Mouse (Mus musculus) megakaryocyte, adult 5-6 weeks (primary cell): ENCODE measurements around the gene Ccdc13. TPM values are rescaled to one million over a fixed set of nuclear protein-coding genes. Genes with fewer than 3 reads are reported as not detected.
A peak's percentile ranks its signal among the peaks of the same experiment; 100 is the strongest.

ENCODE experiments used
- ATAC-seq: 2 replicates; pipeline ENCODE4 v1.8.0; 2016; ENCODE audit warnings: mild to moderate bottlenecking, inconsistent platforms; ENCODE audit not compliant: poor library complexity, severe bottlenecking
- total RNA-seq, 2 experiments: library from RNA; stranded (forward) in 1 of 2; stranded (reverse) in 1 of 2; fragments of 153-499, 151-499 nt in 1 of 2; fragments of 221-1000, 200-1000 nt in 1 of 2; gene quantifications; 2 replicates each; pipeline versions ENCODE4 v1.2.3 to v1.2.4; 2015 to 2017

The Ccdc13 gene
- total RNA-seq (2015) = not detected in 2 replicates
- not detected in 2 replicates for total RNA-seq (2017)

DNA sequence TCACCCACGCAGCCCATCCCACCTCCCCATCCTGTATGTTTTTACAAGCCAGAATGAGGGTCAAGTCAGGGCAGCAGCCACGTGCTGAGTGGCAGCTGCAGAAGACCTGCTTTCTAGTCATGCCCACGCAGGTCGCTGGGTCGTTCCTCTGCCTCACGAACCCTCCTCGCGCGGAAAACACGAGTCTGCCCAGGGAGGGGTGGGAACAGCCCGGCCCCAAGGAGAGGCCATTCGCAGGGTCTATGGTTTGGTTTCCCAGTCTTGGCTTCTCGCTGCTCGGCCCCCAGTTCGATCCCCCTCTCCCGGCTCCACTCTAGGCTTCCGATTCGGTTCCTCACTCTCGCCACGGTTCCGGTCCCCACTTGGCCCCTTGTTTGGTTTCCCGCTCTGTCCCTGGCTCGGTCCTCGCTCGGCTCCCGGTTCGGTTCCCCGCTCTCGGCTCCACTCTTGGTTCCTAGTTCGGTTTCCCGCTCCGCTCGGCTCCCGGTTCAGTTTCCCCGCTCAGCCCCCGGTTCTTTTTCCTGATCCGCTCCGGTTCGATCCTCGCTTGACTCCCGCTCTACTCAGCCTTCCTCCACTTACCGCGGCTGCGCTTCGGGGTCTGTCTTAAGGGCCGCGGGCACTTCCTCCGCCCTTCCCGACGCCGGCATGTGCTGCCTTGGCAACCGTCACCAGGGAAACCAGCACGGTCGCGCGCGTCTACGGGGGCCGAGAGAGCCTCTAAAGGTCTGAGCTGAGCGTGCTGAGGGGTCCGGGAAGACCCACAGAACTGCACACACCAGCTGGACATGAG is at the start of gene Ccdc13:
Gene Ccdc13 (minus strand): TSS at position 633 of the 793 bp plus-strand sequence.
- ATAC-seq = peak; percentile 80

DNA sequence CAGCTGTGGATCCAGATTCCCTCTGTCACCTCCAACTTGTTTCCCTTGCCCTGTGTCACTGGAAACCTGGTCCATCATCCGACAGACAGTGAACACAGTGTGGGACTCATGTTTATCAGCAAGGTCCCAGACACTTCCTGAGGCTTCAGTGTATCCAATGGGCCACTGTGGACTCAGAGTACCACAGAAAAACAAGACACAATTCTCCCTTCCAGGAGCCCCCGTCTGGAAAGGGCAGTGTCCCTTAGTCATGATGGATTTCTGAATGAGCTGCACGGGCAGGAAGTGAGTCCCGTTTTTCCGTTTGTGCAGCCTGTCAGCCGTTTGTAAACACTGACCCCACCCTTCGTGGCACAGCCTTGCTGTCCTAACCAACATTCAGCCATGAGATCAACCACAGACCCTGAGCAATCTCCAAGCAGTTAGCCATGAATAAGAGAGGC is 42.8 kb upstream of the Ccdc13 start:
- peak; percentile 64 for ATAC-seq

DNA sequence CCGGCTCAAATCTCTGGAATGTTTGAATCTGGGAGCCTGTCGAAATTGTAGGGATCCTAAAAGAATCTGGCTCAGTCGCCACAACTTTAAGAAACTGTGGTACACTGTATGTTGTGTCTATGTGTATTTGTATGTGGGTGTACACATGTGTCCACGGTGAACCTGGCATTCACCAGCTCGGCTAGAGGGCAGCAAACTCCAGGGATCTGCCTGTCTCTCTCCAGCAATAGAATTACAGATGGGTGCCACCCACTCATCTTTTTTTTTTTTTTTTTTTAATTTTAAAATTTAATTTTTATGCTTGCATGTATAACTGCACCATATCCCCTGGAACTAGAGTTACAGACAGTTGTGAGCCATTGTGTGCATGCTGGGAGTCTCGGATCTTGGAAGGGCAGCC is 42.0 kb upstream of the Ccdc13 start:
- no peak for ATAC-seq

DNA sequence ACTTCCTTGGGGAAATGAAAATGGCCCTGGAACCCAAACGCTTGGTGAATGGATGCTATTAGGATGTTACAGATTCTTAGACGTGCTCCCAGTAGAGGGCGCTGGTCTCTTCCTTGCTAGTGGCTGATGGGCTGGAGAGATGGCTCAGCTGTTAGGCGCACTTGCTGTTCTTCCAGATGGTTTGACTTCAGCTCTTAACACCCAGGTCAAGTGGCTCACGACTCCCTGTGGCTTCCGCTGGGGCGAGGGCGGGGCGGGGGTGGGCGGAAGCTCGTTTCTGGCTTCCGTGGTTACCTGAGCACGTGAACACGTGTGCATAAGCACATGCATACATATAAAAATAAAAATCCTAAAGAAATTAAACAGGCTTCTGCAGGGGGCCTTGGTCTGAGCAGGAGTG is 41.6 kb upstream of the Ccdc13 start:
- ATAC-seq = peak; percentile 70

DNA sequence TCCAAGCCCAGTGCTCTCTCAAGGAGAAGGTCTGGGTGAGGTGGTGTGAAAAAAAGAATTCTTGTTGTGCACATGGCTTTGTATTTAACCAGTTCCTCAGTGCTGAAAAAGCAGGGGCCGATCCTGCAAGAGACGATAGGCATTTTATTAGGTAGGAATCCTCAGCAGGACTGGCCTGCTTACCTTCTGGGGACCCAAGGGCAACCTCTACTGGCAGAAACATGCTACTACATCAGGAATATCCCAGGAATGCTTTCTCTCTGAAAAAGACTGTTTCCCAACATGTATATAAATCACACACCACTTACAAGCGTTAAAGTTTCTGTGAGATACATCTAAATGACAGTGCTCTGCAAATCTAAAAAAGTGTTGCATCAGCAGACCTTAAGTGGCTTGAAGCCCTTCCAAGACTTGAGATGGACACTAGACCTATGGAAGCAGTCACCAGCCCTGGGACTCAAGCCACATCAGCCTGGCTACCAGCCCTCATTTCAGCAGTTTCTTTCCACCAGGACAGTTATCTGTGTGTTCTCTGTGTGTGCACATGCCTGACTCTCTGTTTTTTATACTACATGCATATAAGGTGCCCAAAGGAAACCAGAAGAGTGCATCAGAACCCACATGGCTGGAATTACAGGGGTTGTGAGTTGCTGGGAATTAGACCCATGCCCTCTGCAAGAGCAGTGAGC is 37.9 kb upstream of the Ccdc13 start:
- ATAC-seq = peak; percentile 53; the same call in 1 of the 2 replicates

DNA sequence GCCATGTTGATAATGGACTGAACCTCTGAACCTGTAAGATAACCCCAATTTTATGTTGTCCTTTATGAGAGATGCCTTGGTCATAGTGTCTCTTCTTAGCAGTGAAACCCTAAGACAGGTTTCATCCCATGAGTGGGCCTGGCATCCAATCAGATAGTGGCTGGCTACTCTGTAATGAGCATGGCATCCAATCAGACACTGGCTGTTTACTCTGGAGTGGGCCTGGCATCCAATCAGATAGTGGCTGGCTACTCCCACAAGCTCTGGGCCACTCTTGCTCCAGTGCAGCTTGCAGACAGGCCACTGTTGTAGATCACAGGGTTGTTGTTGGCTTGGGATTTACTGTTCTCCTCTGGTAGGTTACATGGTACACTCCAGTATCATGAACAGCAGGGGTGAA is 34.3 kb upstream of the Ccdc13 start:
- no peak for ATAC-seq

DNA sequence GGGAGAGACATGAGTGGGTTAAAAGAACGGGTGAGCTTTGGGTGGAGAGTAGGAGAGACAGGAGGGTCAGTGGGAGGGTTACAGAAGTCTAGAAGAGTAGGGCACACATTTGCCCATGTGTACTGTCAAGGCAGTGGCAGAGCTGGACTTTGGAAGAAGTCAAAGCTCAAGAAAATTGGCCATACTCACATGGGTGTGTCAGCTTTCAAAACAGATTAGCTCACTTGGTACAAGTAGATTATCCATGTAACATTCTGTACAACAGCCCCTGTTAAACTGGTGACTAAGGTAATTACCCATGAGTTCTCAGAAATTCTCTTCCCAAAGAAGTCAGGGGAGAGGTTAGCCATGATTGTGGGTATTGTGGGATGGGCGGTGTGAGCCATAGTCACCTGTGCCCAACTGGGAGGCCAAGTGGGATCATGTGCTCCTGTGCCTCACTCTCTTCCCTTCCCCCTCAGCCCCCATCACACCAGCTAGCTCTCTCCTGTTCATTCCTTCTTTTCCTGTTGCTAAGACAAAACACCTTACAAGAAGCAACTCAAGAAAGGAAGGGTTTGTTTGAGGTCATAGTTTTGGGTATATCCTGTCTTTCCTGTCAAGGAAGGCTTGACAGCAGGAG is 32.9 kb upstream of the Ccdc13 start:
- no peak for ATAC-seq

DNA sequence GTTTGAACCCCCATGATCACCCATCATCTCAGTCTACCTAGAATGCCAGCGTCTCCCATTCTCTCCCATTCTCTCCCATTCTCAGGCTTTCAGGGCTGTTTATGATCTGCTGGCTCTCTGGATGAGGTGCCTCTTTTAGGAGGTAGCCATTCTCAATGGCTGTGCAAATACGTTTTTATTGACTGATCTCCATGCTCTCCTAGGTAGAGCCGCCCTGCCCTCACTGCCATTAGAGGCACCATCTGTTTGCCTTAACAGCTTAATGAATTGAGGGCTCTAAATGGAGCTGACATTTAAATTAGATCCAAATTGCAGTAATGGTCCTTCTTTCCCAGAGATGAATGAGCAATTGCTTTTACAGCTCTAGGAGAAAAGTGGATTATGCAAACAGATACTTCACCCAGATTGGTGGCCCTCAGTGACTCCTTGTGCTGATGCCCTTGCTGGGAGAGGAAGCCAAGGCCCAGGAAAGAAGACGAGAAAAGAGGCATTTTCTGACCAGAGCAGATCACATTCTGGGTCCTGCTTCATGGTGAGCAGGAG is 30.8 kb upstream of the Ccdc13 start:
- no peak for ATAC-seq

DNA sequence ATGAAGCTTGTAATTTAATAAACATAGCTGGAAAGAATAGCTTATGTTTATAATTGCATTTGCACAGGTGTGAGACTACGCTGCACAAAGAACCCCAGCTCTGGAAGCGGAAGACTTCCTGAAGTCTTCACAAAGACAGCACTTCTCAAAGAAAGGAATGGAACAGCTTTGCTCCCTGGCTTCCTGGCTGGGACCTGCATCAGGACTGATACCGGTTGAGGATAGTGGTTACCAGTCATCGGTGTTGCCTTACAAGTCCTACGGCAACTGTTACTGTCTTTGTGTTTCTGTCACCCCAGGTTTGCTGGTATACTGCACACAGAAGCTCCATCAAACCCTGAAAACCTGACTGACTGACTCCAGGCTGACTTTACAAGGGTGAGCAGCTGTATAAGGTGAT is 30.2 kb upstream of the Ccdc13 start:
- ATAC-seq = no peak

DNA sequence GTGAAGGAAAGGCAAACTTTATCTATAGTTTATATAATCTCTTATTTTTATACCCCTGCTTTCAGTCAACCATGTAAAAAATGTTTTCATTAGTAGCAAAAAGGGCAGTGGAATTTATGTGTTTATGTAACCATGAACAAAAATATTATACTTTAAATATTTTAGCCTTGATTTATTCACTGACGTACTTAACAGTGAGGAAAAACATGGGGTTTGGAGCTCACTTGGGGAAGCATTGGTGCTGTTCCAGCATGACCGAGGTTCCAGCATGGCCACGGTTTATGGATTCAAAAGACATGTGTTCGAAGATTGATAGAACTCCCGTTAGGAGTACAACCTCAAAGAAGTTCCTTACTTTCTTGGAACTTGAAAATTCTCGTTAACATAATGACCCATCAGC is 29.0 kb upstream of the Ccdc13 start:
- ATAC-seq = no peak

DNA sequence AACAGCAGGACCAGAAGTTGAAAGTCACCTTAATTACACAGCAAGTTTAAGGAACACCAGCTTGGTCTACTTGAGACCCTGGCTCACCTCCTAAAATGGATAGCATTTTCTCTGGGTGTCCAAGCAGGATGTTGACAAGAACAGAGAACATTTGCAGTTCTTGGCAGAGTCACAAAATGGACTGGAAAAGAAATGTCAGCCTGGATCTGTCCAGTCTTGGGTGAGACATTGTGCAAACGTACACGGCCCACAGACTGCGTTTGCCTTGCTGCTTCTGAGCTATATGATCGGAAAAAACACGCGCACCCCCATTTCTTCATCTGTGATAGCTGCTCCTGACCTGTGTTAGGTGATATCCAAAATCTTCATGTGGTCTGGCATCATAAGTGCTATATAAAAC is 28.4 kb upstream of the Ccdc13 start:
- ATAC-seq = no peak

DNA sequence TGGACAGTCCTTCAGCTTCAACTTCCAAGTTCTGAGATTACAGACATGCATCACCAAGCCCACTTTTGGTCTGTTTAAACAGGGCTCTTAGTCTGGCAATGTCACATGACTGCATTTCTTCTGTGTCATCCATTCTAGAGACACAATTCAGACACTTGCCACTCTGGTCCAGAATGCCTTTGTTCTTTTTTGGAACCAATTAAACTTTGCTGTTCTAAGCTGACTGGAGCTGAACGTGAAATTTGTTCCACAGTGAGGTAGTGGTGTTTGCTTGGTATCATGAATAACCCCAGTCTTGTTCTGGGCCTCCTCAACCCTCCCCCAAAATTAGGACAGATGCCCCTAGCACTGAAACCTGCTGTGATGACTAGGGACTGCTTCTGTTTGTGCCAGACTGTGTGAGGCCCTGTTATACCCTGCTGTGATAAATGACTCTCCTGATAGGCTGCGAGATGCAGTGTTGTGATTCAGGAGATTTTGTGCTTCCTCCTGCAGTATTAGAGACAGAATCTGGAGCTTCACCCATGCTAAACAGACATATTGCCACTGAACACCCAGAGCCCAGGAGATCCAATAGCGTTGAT is 26.3 kb upstream of the Ccdc13 start:
- ATAC-seq = no peak

DNA sequence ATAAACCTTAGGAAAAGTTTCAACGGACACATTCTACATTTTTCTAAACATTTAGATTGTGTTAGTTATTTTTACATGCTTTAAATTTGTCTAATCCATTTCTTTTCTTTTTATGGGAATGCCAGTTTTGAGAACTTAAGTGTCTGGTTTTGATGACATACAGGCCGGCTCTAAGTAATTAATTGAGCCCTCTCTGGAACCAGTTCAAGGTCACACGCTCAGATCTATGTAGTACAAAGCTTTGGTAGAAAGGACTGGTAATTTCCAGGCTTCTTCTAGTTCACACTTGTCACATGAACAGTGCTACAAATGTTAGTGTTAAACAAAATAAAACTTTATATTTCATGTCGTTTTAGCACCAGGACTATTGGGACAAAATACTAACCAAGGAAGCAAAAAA is 25.6 kb upstream of the Ccdc13 start:
- ATAC-seq = no peak

DNA sequence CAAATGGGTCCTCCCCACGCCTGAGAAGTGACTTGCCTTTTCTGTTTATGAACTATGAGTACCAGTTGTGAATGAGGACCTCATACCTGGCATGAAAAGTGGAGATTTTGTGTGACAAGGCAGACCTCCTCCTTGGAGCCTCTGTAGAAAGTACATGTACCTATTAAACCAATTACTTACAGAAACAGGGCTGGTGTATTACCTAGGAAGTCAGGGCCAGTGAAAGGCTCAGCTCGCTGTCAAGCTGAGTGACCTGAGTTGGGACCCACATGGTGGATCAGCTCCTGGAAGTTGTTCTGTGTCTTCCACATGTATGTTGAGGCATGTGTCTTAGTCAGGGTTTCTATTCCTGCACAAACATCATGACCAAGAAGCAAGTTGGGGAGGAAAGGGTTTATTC is 21.7 kb upstream of the Ccdc13 start:
- no peak for ATAC-seq

DNA sequence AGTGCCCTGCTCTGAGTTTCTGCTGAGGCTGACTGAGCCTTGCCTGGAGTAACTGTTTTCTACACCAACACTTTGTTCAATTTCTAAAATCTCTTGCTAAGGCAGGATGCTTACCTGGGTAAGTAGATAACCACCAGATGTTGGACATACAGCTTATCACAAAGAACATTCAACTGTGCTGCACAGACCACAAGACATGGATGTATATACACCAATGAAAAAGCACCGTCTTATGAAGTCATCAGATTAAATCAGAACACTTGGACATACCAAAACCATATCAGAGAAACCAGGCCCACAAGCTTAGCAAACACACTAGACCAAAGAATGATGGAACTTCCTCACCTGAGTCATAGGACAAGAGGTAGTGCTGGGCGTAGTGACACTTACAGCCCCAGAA is 20.1 kb upstream of the Ccdc13 start:
- ATAC-seq = no peak

DNA sequence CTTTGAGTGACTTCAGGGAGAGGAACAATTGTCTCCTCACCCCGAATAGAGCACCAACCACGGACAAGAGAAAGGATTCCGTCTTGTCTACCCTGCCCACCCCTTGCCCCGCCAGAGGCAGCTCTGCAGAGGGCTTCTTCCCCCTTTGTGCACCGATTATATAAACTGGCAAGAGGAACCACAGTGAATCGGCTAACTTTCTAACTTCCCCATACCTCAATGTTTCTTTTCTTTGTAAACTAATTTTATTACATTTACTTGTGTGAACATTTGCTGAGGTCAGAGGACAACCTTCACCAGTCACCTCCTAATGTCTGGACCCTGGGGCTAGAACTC is 18.9 kb upstream of the Ccdc13 start, which contains the start of gene Higd1a:
Gene Higd1a (minus strand): TSS at position 210 of the 336 bp plus-strand sequence.
- peak; percentile 55 for ATAC-seq

DNA sequence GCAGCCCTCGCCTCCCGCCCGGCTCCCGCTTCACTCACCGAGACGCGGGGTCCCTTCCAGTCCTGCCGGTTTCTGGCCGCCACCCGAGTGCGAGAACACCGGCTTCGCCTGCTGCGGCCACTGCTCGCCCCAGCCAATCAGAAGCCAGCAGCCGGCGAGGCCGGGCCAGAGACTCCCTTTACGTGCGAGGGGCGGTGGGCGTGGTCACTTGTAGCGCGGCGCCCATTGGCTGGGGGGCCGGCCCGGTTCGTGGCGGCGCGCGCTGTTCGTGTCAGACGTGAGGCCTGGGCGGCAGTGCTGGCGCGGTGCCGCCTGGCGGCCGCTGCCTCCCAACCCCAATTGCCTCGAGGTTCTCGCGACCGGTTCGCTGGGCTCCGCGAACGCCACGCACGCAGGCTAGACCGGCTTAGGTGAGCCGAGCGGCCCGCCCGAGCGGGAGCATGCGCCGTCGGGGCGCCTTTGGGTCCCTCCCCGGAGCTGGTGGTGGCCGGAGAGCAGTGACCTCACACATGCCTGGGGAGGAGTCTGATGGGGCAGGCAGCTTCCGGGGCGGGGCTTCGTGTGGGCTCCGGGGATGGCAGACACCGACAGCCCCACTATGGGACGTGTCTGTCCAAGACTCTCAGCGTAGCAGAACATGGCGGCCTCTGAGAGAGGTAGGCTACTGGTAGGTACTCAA is 18.4 kb upstream of the Ccdc13 start:
- peak; percentile 89 for ATAC-seq

DNA sequence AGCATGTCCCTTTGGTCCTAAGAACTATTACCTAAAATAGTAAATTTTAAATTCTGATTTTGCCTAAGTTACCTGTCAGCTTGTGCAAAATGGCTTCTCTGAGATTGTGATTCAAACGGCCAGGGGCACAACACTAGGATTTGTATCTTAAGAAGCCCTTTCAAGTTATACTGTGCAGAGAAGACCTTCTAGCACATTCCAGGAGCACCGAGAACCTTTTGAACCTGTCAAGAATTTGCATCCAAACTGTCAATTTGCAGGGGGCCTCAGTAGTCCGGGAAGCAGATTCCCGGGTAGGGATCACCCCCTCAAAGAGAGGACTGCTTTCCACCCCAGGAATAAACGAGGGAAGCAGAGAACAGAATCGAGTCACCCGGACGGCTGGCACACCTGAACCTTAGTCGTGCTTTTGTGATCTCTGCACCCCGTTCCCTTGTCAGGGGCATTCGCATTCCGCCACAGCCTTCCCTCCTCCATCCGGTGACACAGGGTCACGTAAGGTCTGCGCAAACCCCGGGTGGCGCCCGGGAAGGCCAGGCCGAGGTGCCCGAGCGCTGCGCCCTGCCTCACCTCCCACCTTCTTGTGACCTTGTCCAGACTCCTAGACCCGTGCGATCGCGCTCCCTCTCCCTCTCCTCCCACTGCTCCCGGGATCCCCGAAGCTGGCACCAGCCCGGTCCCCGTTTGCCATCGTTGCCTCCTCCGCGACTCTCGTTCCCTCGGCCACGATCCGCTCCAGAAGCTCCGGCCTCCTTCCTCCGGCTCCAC is 17.6 kb upstream of the Ccdc13 start:
- ATAC-seq = peak; percentile 14

DNA sequence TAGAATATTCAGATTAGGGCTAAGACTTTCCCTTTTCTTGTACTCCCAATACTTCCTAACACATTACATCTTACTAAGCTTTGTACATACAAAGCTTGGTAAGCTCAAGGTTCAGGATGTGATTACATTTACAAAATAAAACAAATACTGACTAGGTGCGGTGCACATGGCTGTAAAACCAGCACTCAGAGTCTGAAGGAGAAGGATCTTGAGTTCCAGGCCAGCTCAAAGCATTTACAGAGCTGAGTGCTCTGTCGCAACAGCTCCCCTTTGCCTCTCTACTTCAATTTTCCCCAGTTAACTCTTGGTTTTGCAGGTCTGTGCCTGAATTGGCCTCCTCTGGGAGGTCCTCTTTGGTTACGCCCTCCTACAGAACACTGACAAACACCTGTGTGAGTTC is 15.0 kb upstream of the Ccdc13 start:
- ATAC-seq = no peak

DNA sequence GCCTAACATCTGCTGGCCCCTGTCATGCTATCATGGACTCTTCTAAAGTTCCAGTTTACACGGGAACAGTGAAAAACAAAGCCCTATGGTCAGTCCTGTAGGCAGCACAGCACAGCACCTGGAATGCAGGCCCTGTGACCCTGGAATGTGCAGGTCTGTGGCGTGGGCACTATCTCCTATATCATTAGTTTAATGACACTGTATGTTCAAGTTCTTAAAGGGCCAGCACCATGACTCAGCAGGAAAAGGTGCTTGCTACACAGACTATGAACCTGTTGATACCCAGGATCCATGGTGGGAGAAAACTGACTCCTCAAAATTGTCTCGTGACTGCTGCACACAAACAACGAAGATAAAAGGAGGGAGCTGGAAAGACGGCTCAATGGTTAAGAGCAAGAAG is 8.6 kb upstream of the Ccdc13 start:
- ATAC-seq = no peak
